Mouse (Mus musculus): ENCODE data around the gene Rbm15b.

The Rbm15b gene

GRCm38 (mm10) chr9:106886828-106887702 is at the start of gene Rbm15b:
Gene Rbm15b (minus strand): TSS chr9:106887428.
- peak; percentile 99 for DNase-seq

- no peak for DNase-seq
Observed at GRCm38 (mm10) chr9:106934998-106935397, 47.8 kb upstream of the Rbm15b start.

- no peak for DNase-seq
Observed at GRCm38 (mm10) chr9:106914878-106915277, 27.6 kb upstream of the Rbm15b start.

- no peak for DNase-seq
Observed at GRCm38 (mm10) chr9:106913759-106914158, 26.5 kb upstream of the Rbm15b start.

- DNase-seq = no peak
Observed at GRCm38 (mm10) chr9:106911624-106912023, 24.4 kb upstream of the Rbm15b start.

GRCm38 (mm10) chr9:106908715-106909114 is 21.5 kb upstream of the Rbm15b start:
- DNase-seq = no peak

GRCm38 (mm10) chr9:106908174-106908573 is 20.9 kb upstream of the Rbm15b start:
- no peak for DNase-seq

GRCm38 (mm10) chr9:106906597-106906996 is 19.4 kb upstream of the Rbm15b start:
- DNase-seq = no peak

- no peak for DNase-seq
Observed at GRCm38 (mm10) chr9:106903791-106904134, 16.5 kb upstream of the Rbm15b start.

GRCm38 (mm10) chr9:106903099-106903790 is 16.0 kb upstream of the Rbm15b start:
- no peak for DNase-seq

GRCm38 (mm10) chr9:106901596-106901995 is 14.4 kb upstream of the Rbm15b start:
- no peak for DNase-seq

- no peak for DNase-seq
Observed at GRCm38 (mm10) chr9:106898901-106899300, 11.7 kb upstream of the Rbm15b start.

GRCm38 (mm10) chr9:106893327-106893726 is 6.1 kb upstream of the Rbm15b start:
- no peak for DNase-seq

GRCm38 (mm10) chr9:106892552-106892875 is 5.3 kb upstream of the Rbm15b start:
- DNase-seq = no peak

GRCm38 (mm10) chr9:106891829-106892551 is 4.8 kb upstream of the Rbm15b start, which contains the start of gene Manf:
Gene Manf (minus strand): TSS chr9:106891979.
- DNase-seq = peak; percentile 96

- DNase-seq = no peak
Observed at GRCm38 (mm10) chr9:106891341-106891741, 4.1 kb upstream of the Rbm15b start.

GRCm38 (mm10) chr9:106890496-106891240 is 3.4 kb upstream of the Rbm15b start:
- DNase-seq = no peak

GRCm38 (mm10) chr9:106889321-106889720 is 2.1 kb upstream of the Rbm15b start:
- no peak for DNase-seq

GRCm38 (mm10) chr9:106888346-106888745 is 1.1 kb upstream of the Rbm15b start:
- no peak for DNase-seq

GRCm38 (mm10) chr9:106885901-106886731 is 1.1 kb downstream of the Rbm15b start:
- DNase-seq = peak; percentile 71

- no peak for DNase-seq
Observed at GRCm38 (mm10) chr9:106884996-106885900, 2.0 kb downstream of the Rbm15b start.

All from thymus, postnatal 25 days (tissue).